Mouse (Mus musculus) testis, adult 2 months (tissue): ENCODE measurements around the gene Pklr.

Source experiments
- CTCF ChIP-seq: fragments of 200-500 bp; IDR thresholded peaks from 2 replicates; pipeline ENCODE4 v1.5.1; 2012; ENCODE audit warnings: low read depth, mild to moderate bottlenecking, inconsistent platforms, low read length, moderate library complexity; ENCODE audit not compliant: control insufficient read depth, insufficient read depth, insufficient replicate concordance
- POLR2A ChIP-seq: fragments of 200-500 bp; IDR thresholded peaks from 2 replicates; pipeline ENCODE4 v1.6.1; 2012; ENCODE audit warnings: low read depth, mild to moderate bottlenecking, inconsistent platforms, low read length, moderate library complexity; ENCODE audit not compliant: control insufficient read depth

DNA sequence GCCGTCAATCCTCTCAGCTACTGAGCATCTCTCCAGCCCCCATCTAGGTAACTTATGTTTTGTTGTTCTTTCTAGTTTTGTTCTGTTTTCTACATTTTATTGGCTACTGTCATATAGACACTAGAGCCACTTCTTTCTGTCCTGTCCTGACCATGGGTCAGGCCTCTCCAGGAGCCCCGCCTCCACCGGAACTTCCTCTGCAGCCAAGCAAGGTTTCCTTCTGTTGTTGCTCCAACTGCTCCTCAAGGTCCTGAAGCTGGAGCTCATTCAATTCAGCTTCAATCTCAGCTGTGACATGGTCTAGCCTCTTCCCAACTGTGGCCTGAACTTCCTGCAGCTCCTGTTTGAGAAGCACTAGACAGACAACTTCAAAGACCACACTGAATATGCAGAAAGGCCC lies 6.0 kb upstream of the Pklr start:
- TF ChIP-seq POLR2A (no peak), CTCF (no peak)
